Mouse (Mus musculus): ENCODE measurements around the gene Park7.

GRCm38 (mm10) chr4:150917336-150918027 is 3.2 kb upstream of the Park7 start:
- no peak for TF ChIP-seq GATA1 (IDR thresholded peaks at IDR 0.05; ENCODE audit: borderline replicate concordance, low read length)
- TF ChIP-seq FLI1 (IDR thresholded peaks at IDR 0.05; ENCODE audit: low read length) = no peak
